Mouse (Mus musculus): Measurements from ENCODE around the gene Olfr1023.

Olfr1023 gene

DNA sequence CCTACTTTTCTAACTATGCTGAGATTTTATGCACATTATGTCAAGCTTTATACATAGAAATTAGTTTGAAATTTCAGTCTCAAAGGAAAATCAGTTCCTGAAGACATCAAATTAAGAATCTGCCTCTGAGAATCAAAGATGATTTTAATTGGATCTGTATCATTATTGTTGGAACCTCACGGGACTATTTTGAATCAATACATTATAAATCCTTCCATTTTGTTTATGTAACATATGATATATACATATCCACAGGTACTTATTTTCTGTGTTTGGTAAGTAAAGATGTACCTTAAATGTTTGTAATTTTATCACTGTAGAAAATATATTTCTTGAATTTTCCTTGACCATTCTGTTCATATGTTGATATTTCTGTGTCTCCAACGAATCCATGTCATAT, at the start of gene Olfr1023:
Olfr1023 (plus strand) TSS at position 301 of the 400 bp plus-strand sequence.
- DNase-seq (ENCODE audit: extremely low spot score, low spot score) = no peak

DNA sequence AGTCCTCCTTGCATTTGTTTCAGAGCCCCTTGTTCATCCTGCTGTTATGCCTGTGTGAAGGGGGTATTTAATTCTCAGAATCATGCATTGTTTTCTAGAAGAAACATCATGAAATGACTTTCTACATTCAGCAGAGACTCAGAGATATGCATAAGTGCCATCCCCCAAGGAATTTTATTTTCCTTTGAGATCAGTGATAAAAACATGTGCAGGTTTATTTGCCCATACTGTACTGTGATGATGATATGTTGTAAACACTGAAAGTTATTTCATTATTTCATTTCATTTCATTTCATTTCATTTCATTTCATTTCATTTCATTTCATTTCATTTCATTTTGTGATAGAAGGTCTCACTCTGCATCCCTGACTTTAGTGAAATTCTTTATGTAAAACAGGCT, 40.1 kb upstream of the Olfr1023 start, which contains the start of gene Olfr1019:
Olfr1019 (minus strand) TSS at position 101 of the 400 bp plus-strand sequence.
- no peak for DNase-seq (ENCODE audit: extremely low spot score, low spot score)

DNA sequence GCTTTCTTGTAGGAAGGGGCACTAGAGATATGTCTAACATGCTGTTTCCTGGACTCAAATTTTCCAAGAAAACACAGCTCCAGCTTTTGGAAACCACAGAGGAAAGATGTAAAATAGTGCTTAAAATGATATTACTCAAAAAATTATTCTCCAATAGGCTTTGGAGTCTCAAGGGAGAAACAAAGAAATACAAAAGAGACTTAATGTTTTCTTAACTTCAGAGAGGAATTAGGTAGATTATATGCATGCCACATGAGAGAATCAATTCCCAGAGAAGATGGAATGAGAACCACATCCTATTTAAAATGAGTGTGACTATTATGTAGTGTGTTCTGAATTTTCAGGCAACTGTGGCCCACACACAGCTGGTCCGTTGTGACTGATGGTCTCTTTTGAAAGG, 38.7 kb upstream of the Olfr1023 start, which contains the start of gene Olfr1020:
Olfr1020 (plus strand) TSS at position 301 of the 400 bp plus-strand sequence.
- DNase-seq (ENCODE audit: extremely low spot score, low spot score) = no peak

DNA sequence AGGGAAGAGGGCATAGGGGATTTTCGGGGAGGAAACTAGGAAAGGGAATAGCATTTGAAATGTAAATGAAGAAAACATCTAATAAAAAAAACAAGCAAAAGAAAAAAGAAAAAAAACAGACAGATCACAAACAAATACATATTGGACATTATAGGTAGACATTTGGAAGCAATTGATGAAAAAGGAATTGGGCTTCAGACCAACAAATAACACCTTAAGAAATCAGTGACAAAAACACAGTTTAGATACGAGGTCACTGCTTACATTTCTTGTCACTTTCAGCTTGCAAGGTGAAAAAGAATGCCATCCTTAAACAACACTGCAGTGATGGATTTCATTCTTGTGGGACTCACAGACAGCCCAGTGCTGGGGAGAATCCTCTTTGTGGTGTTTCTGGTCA, 17.1 kb upstream of the Olfr1023 start, which contains the start of gene Olfr1022:
Olfr1022 (plus strand) TSS at position 301 of the 400 bp plus-strand sequence.
- DNase-seq (ENCODE audit: extremely low spot score, low spot score) = no peak

DNA sequence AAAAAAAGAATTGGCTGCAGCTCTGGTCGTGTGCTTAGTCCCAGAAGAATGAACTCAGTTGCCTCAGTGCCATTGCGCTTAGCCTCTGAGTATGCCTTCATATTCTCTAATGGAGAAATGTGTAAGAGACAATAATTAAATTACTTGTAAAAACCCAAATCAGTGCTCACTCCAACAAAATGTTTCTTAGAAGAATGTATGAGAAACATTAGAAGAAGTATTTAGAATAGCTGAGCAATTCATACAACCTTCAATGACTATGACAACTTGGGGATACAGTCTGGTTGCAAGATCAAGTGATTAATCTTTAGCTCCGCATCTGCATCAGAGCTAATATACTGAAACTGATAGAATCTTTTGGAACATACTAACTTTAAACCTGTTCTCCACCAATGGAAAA, 19.5 kb downstream of the Olfr1023 start, which contains the start of gene Olfr1024:
Olfr1024 (minus strand) TSS at position 101 of the 400 bp plus-strand sequence.
- no peak for DNase-seq (ENCODE audit: extremely low spot score, low spot score)

DNA sequence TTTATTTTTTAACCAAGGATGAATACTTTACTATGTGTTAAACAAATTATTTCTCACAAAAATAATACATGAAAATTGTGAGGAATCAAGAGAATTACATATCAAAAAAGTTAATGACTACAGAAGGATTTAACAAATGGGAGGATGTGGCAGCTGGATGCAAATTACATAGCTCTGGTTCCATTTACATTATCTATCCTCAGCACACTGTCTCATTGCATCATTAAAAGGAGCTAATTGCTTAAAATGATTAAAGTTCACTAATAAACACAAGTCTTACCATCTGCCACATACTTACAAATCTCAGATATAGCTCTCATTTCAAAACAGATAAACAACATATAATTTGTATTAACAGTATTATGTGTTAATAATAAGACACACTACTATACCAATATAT, 27.8 kb downstream of the Olfr1023 start:
- DNase-seq (ENCODE audit: extremely low spot score, low spot score) = no peak

DNA sequence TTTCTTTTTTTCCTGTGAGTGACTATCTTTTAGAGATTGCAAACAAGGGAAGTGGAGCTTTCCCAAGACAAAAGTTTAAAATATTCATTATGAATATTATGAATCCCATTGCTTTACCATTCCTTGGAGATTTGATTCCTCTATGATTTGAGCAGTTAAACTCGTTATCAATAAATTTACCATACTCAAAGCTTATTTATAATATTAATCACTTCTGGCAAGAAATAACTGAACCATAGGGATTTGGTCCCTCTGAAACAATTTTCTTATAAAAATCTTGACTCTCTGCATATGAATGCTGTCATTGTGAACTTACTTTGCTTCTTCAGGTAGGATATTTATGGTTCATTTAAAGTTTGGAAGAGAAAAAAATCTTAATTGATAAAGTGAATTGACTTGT, 29.5 kb downstream of the Olfr1023 start, which contains the start of gene Olfr1025-ps1:
Olfr1025-ps1 (plus strand) TSS at position 301 of the 400 bp plus-strand sequence.
- DNase-seq (ENCODE audit: extremely low spot score, low spot score) = no peak

DNA sequence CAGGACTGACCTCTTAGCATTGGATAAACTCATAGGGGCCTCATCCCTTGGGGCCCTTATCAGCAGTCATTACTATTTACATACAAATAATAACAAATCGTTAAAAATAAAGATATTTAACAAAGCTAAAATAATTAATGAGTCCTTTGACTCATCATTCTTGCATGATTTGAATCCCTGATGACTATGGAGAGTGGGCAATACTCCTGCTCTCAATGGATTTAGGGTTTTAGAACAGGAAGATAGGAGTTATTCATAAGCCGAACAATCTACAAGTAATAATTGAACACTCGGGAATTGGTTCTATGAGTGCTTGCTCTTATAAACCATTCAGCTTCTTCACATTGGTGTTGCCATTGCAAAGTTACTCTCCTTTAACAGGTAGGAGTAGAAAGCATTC, 35.8 kb downstream of the Olfr1023 start, which contains the start of gene Olfr1026:
Olfr1026 (plus strand) TSS at position 301 of the 400 bp plus-strand sequence.
- no peak for DNase-seq (ENCODE audit: extremely low spot score, low spot score)

Measured in neural tube, embryonic 10.5 days (tissue).